Mouse (Mus musculus): ENCODE data around the gene Rad54l2. TPM values are rescaled to one million over a fixed set of nuclear protein-coding genes. Genes with fewer than 3 reads are reported as not detected.

The Rad54l2 gene
- polyA plus RNA-seq, 1 experiment from 2014 or later = 5.3 TPM

DNA sequence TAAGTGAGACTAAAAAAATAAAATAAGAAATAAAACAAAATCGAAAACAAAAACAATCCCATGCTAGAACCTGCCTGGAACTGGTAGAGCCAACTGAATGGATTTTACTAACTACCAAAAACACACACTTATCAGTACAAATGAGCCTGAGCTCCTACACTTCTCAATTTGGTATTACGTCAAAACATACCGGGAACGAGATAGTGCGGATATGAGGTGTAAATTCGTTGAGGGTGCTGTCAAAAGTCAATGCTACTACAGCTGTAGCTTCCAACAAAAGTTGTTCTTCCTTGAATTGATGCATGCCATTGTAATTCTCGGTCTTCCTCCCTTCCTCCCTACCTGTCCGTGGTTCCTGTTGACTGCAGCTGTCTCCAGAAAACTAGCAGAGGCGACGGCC, 369 bp upstream of the Rad54l2 start:
- no peaks in the 10 kb centered on the region for H3K36me3 ChIP-seq (ENCODE audit: control insufficient read depth, insufficient read depth, low read length)
- no peaks in the 10 kb centered on the region for H3K27me3 ChIP-seq (replicated peaks; ENCODE audit: control insufficient read depth, insufficient read depth, low read length)
- no peak for ATAC-seq
- WGBS = 18% methylated on average over 10 of the region's 10 CpGs
- no peaks in the 10 kb centered on the region for H3K9me3 ChIP-seq (ENCODE audit: control insufficient read depth, low read length)
- H3K4me2 ChIP-seq (ENCODE audit: low read length) = peak overlapping the region; percentile 79
- H3K4me3 ChIP-seq (ENCODE audit: low read length) = peak overlapping the region; percentile 100
- H3K27ac ChIP-seq (ENCODE audit: low read depth, low read length) = peak overlapping the region; percentile 89; the same call in 1 of the 2 replicates
- peak overlapping the region; percentile 100 for H3K9ac ChIP-seq (ENCODE audit: low read depth, low read length)
- H3K4me1 ChIP-seq (ENCODE audit: control insufficient read depth, insufficient read depth, low read depth, low read length) = peaks cover 6% of the 10 kb centered on the region

DNA sequence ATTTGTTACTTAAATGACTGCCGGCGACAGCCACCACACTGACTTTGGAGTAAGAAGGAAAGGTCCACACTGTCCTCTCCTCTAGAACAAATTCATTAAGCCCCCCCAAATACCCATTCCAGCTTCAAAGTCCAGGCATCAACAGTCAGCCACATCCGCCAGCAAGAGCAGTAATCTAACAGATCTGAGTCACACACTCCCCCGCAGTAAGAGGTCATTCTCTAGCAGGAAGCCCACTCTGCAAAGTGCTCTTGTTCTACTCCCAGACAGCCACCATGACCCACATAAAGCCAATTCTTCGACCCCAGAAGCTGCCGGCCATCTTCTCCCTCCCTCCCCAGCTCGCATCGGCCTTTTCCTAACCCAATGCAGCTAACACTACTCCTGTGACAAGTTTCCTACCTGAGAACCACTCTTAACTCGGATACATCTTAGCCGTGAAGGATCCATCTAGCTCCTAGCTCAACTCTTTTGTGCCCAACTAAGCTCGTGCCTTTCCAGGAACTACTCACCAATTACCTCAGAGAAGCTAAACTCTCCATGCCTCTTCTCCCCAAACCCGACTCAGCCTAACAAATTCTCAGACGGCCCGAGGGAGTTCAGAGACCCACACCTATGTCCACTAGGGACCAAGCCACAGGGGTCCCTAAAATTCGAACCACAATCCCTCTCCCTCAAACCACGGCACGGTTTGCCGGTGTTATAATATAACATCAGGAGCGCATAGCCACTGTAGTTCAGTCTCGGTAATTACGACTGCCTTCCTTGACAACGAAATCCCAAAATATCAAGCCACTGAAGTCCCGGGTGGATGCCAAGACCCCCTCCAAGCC, 799 bp downstream of the Rad54l2 start:
- H3K27ac ChIP-seq (ENCODE audit: low read depth, low read length) = peak overlapping the region; percentile 89
- 7% methylated on average over 23 of the region's 23 CpGs for WGBS
- no peaks in the 10 kb centered on the region for H3K27me3 ChIP-seq (replicated peaks; ENCODE audit: control insufficient read depth, insufficient read depth, low read length)
- H3K9me3 ChIP-seq (ENCODE audit: control insufficient read depth, low read length) = no peaks in the 10 kb centered on the region
- H3K36me3 ChIP-seq (ENCODE audit: control insufficient read depth, insufficient read depth, low read length) = no peaks in the 10 kb centered on the region
- peak overlapping the region; percentile 100 for H3K9ac ChIP-seq (ENCODE audit: low read depth, low read length)
- H3K4me1 ChIP-seq (ENCODE audit: control insufficient read depth, insufficient read depth, low read depth, low read length) = peaks cover 6% of the 10 kb centered on the region
- H3K4me2 ChIP-seq (ENCODE audit: low read length) = peak overlapping the region; percentile 79
- ATAC-seq = no peak; the same call in 1 of the 2 replicates
- H3K4me3 ChIP-seq (ENCODE audit: low read length) = peak overlapping the region; percentile 100

DNA sequence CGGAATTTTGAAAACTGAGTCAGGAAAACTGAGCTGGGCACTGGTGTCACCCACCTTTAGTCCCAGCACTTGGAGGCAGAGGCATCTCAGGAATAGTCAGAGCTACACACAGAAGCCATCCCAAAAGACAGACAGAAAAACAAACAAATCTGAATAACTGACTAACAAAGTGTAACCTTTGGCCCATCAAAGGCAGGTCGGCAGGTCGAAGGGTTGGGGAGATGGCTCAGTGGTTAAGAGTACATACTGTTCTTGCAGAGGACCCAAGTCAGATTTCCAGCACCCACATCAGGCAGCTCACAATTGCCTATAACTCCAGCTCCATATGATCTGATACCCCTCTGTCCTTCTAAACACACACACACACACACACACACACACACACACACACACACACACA, 3.8 kb downstream of the Rad54l2 start:
- Histone ChIP-seq H3K4me2 (ENCODE audit: low read length) (no peak overlapping the region), H3K27ac (ENCODE audit: low read depth, low read length) (no peak overlapping the region), H3K27me3 (replicated peaks; ENCODE audit: control insufficient read depth, insufficient read depth, low read length) (no peaks in the 10 kb centered on the region), H3K9me3 (ENCODE audit: control insufficient read depth, low read length) (no peaks in the 10 kb centered on the region), H3K9ac (ENCODE audit: low read depth, low read length) (no peak overlapping the region), H3K4me1 (ENCODE audit: control insufficient read depth, insufficient read depth, low read depth, low read length) (peaks cover 6% of the 10 kb centered on the region), H3K4me3 (ENCODE audit: low read length) (no peak overlapping the region), H3K36me3 (ENCODE audit: control insufficient read depth, insufficient read depth, low read length) (no peaks in the 10 kb centered on the region)
- WGBS = 83% methylated on average over 3 of the region's 3 CpGs
- ATAC-seq = no peak

DNA sequence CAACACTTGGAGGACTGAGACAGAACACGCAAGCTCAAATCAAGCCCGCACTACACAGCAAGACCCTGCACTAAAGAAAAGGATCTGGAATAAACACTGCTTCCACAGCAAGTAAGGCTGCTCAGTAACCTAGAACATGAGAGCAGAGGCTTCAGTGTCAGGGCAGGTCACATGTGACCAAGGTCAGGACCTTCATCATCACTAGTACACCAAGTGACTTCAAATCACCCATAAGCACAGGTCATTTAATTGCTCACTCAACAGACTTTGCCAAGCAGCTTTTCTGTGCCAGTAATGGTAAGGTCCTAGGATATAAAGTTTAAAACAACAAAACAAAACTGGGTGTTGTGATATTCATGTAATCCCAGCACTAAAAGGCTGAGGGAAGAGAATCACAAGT, 5.4 kb downstream of the Rad54l2 start:
- Histone ChIP-seq H3K27me3 (replicated peaks; ENCODE audit: control insufficient read depth, insufficient read depth, low read length) (no peaks in the 10 kb centered on the region), H3K27ac (ENCODE audit: low read depth, low read length) (no peak overlapping the region), H3K9ac (ENCODE audit: low read depth, low read length) (no peak overlapping the region), H3K36me3 (ENCODE audit: control insufficient read depth, insufficient read depth, low read length) (no peaks in the 10 kb centered on the region), H3K4me3 (ENCODE audit: low read length) (no peak overlapping the region), H3K9me3 (ENCODE audit: control insufficient read depth, low read length) (no peaks in the 10 kb centered on the region), H3K4me1 (ENCODE audit: control insufficient read depth, insufficient read depth, low read depth, low read length) (peaks cover 6% of the 10 kb centered on the region), H3K4me2 (ENCODE audit: low read length) (no peak overlapping the region)
- WGBS = 97% methylated on average over 2 of the region's 2 CpGs
- ATAC-seq = no peak

DNA sequence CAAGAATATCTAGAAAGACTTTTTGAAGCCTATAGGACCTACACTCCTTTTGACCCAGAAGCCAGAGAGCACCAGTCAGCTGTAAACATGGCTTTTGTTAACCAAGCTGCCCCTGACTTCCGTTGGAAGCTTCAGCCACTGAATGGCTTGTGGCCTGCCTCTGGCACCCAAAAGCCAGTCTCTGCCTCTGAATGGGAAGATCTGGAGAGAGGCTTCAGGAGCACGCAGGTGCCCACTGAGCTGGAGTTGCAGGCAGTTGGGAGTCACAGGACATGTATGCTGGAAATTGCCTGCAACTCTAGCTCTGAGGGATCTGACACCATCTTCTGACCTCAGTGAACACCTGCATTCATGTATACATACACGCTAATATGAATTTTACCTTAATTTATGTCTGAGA, 8.9 kb downstream of the Rad54l2 start:
- Histone ChIP-seq H3K27ac (ENCODE audit: low read depth, low read length) (no peak overlapping the region), H3K9me3 (ENCODE audit: control insufficient read depth, low read length) (no peaks in the 10 kb centered on the region), H3K4me2 (ENCODE audit: low read length) (no peak overlapping the region), H3K4me3 (ENCODE audit: low read length) (no peak overlapping the region), H3K9ac (ENCODE audit: low read depth, low read length) (no peak overlapping the region), H3K27me3 (replicated peaks; ENCODE audit: control insufficient read depth, insufficient read depth, low read length) (no peaks in the 10 kb centered on the region), H3K4me1 (ENCODE audit: control insufficient read depth, insufficient read depth, low read depth, low read length) (no peaks in the 10 kb centered on the region), H3K36me3 (ENCODE audit: control insufficient read depth, insufficient read depth, low read length) (no peaks in the 10 kb centered on the region)
- 85% methylated on average over 3 of the region's 3 CpGs for WGBS
- no peak for ATAC-seq

DNA sequence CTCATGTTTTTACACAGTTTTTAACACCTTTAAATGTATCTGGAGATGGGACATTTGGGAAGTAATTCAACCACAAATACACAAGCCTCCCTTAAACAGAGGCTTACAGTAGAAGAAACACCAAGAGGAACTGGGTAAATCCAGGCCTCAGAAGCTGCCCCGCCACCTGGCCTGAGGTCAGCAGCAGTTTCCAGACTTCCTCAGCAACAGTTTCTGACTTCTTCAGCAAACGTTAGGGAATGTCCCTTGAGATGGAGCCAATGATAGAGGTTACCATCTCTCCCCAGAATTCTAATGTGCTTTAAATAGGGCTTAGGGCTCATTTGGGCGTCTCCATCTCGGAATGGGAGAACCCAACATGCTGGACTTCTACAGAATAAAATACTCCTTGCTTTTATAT, 10.7 kb downstream of the Rad54l2 start:
- no peaks in the 10 kb centered on the region for H3K36me3 ChIP-seq (ENCODE audit: control insufficient read depth, insufficient read depth, low read length)
- H3K27ac ChIP-seq (ENCODE audit: low read depth, low read length) = no peak overlapping the region
- H3K9ac ChIP-seq (ENCODE audit: low read depth, low read length) = no peak overlapping the region
- no peak for ATAC-seq
- H3K4me2 ChIP-seq (ENCODE audit: low read length) = no peak overlapping the region
- H3K9me3 ChIP-seq (ENCODE audit: control insufficient read depth, low read length) = no peaks in the 10 kb centered on the region
- H3K27me3 ChIP-seq (replicated peaks; ENCODE audit: control insufficient read depth, insufficient read depth, low read length) = no peaks in the 10 kb centered on the region
- 93% methylated on average over 4 of the region's 4 CpGs for WGBS
- H3K4me3 ChIP-seq (ENCODE audit: low read length) = no peak overlapping the region
- H3K4me1 ChIP-seq (ENCODE audit: control insufficient read depth, insufficient read depth, low read depth, low read length) = no peaks in the 10 kb centered on the region

DNA sequence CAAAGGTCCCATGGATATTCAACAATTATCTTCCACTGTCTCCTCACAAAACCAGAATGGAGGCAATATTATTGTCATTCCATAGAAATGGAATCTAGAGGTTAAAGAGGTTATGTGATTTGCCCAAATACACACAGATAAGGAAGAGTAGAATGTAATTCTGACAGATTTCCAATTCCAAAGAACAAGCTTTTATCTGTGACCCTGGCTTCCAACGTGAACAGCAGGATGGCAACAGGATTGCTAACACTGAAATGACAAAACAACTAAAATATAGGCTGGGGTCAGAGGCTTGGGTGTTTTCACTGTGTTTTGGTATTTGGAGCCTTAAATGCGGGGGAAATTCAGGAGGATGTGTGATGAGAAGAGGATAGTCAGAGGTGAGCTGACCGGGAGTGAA, 11.6 kb downstream of the Rad54l2 start:
- no peak overlapping the region for H3K4me2 ChIP-seq (ENCODE audit: low read length)
- no peaks in the 10 kb centered on the region for H3K27me3 ChIP-seq (replicated peaks; ENCODE audit: control insufficient read depth, insufficient read depth, low read length)
- WGBS = 93% methylated on average over 3 of the region's 3 CpGs
- H3K4me1 ChIP-seq (ENCODE audit: control insufficient read depth, insufficient read depth, low read depth, low read length) = no peaks in the 10 kb centered on the region
- ATAC-seq = no peak
- H3K9me3 ChIP-seq (ENCODE audit: control insufficient read depth, low read length) = no peaks in the 10 kb centered on the region
- H3K9ac ChIP-seq (ENCODE audit: low read depth, low read length) = no peak overlapping the region
- H3K4me3 ChIP-seq (ENCODE audit: low read length) = no peak overlapping the region
- no peak overlapping the region for H3K27ac ChIP-seq (ENCODE audit: low read depth, low read length)
- H3K36me3 ChIP-seq (ENCODE audit: control insufficient read depth, insufficient read depth, low read length) = no peaks in the 10 kb centered on the region

DNA sequence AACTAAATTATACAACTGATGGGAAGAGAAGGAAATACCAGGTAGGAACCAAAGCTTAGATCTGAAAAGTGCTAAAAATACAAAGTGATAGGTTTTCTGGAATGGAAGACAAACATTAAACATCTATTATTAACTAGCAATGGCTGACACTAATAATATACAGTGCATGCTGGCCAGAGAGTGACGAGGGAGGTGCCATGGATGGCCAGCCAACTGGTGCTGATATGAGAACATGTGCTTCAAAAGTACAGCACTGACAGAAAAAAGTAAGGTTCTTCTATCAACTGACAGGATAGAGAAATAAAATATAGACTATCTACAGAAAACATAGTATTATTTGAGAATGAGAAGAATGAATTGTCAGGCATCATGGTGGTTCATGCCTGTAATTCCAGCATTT, 12.9 kb downstream of the Rad54l2 start:
- no peak for ATAC-seq
- 82% methylated on average over 1 of the region's 1 CpGs for WGBS

DNA sequence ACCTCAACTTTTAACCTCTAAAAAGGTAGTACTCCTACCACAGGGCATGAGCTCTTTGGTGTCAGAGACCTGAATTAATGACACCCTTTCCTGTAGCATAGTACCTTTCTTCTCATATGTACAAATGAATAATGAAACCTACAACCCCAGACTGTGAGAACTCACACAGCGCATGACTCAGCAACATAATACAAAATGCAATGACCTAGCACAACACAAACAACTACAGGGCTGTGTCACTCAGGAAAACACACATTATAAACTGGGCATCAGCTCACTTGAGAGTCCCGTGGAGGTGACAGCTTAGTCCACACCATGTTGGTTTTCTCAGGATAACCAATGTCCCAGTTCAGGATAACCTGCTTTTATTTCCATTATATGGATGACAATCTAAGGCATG, 17.2 kb downstream of the Rad54l2 start:
- no peak overlapping the region for H3K9ac ChIP-seq (ENCODE audit: low read depth, low read length)
- H3K36me3 ChIP-seq (ENCODE audit: control insufficient read depth, insufficient read depth, low read length) = no peaks in the 10 kb centered on the region
- no peak overlapping the region for H3K27ac ChIP-seq (ENCODE audit: low read depth, low read length)
- H3K4me3 ChIP-seq (ENCODE audit: low read length) = no peak overlapping the region
- 95% methylated on average over 2 of the region's 2 CpGs for WGBS
- H3K4me1 ChIP-seq (ENCODE audit: control insufficient read depth, insufficient read depth, low read depth, low read length) = no peaks in the 10 kb centered on the region
- no peaks in the 10 kb centered on the region for H3K27me3 ChIP-seq (replicated peaks; ENCODE audit: control insufficient read depth, insufficient read depth, low read length)
- H3K4me2 ChIP-seq (ENCODE audit: low read length) = no peak overlapping the region
- no peaks in the 10 kb centered on the region for H3K9me3 ChIP-seq (ENCODE audit: control insufficient read depth, low read length)
- no peak for ATAC-seq

More for the DNA sequence above, 12.9 kb downstream of the Rad54l2 start:
- Histone ChIP-seq H3K9me3 (ENCODE audit: control insufficient read depth, low read length) (no peaks in the 10 kb centered on the region), H3K4me1 (ENCODE audit: control insufficient read depth, insufficient read depth, low read depth, low read length) (no peaks in the 10 kb centered on the region), H3K4me2 (ENCODE audit: low read length) (no peak overlapping the region), H3K9ac (ENCODE audit: low read depth, low read length) (no peak overlapping the region), H3K36me3 (ENCODE audit: control insufficient read depth, insufficient read depth, low read length) (no peaks in the 10 kb centered on the region), H3K27me3 (replicated peaks; ENCODE audit: control insufficient read depth, insufficient read depth, low read length) (no peaks in the 10 kb centered on the region), H3K27ac (ENCODE audit: low read depth, low read length) (no peak overlapping the region), H3K4me3 (ENCODE audit: low read length) (no peak overlapping the region)
